Mouse (Mus musculus) lung, postnatal 0 days (tissue): ENCODE results near the gene Tex22.

Experiments used
- CTCF ChIP-seq: IDR thresholded peaks from 2 replicates; pipeline ENCODE4 v1.5.1; 2016; ENCODE audit warnings: antibody characterized with exemption, mild to moderate bottlenecking
- EP300 ChIP-seq: IDR thresholded peaks from 2 replicates; pipeline ENCODE4 v1.6.1; 2016; ENCODE audit warnings: antibody characterized with exemption, mild to moderate bottlenecking, control low read depth

GRCm38 (mm10) chr12:113114141-113114540, 39.8 kb downstream of the Tex22 start:
- TF ChIP-seq CTCF (no peak), EP300 (no peak)
